8 mouse cellular contexts compared by ENCODE assay signal in genomic region chr3:146945887-146946286, GRCm38 (mm10).
A peak's percentile ranks its signal among the peaks of the same experiment; 100 is the strongest.
DNase-seq lines count a peak whose midpoint lies in the region; ATAC-seq and TF ChIP-seq lines count a peak whose summit lies in the region.

No protein-coding gene starts in this region.

- TF ChIP-seq EP300 in CH12.LX (IDR thresholded peaks at IDR 0.05; ENCODE audit: low read length) = no peak

- H3K27ac ChIP-seq in CH12.LX (ENCODE audit: insufficient read depth, low read depth) = no peak overlapping the region
- no peak overlapping the region for H3K27ac ChIP-seq in brown adipose tissue, adult 24 weeks (replicated peaks; ENCODE audit: low read depth, low read length)
- no peak overlapping the region for H3K27ac ChIP-seq in heart, embryonic 15.5 days
- no peak overlapping the region for H3K27ac ChIP-seq in liver, embryonic 12.5 days

- peak overlapping the region; percentile 98 for H3K4me2 ChIP-seq in CH12.LX (ENCODE audit: insufficient read depth, low read depth, poor library complexity, severe bottlenecking)
- H3K4me2 ChIP-seq in heart, embryonic 15.5 days = peak overlapping the region; percentile 67
- peak overlapping the region; percentile 64 for H3K4me2 ChIP-seq in liver, embryonic 12.5 days

- peak; percentile 92 for DNase-seq in CH12.LX (ENCODE audit: extremely low read depth)
- peak; percentile 64 for DNase-seq in kidney, postnatal 14 days
- DNase-seq in natural killer cell, adult 2 months (ENCODE audit: low spot score in 2 of 2) = peak; percentile 47 to 54
- peak; percentile 66 for DNase-seq in telencephalon, adult 2 months (ENCODE audit: low read depth, low spot score)

- no peak for TF ChIP-seq POLR2A in CH12.LX (IDR thresholded peaks at IDR 0.05; ENCODE audit: low read depth, low read length)

- H3K4me3 ChIP-seq in CH12.LX (replicated peaks in 1 of 3; ENCODE audit: low read depth in 2 of 3, low read length in 2 of 3, poor library complexity in 1 of 3) = peak overlapping the region; percentile 49 to 72 (median 66)
- H3K4me3 ChIP-seq in brown adipose tissue, adult 24 weeks (ENCODE audit: insufficient read depth, low read depth, low read length) = peak overlapping the region; percentile 59
- peak overlapping the region; percentile 53 for H3K4me3 ChIP-seq in heart, embryonic 15.5 days
- peak overlapping the region; percentile 41 for H3K4me3 ChIP-seq in liver, embryonic 12.5 days

- H3K4me1 ChIP-seq in CH12.LX (ENCODE audit: control insufficient read depth in 1 of 2, insufficient read depth in 2 of 2) = peaks cover 8 to 17% of the 10 kb centered on the region in 2 experiments
- H3K4me1 ChIP-seq in brown adipose tissue, adult 24 weeks (ENCODE audit: control insufficient read depth, insufficient read depth, insufficient read length, low read length) = no peaks in the 10 kb centered on the region
- no peaks in the 10 kb centered on the region for H3K4me1 ChIP-seq in heart, embryonic 15.5 days (replicated peaks)
- no peaks in the 10 kb centered on the region for H3K4me1 ChIP-seq in liver, embryonic 12.5 days

- ATAC-seq in erythroid progenitor cell, adult 5-6 weeks (replicated peaks; ENCODE audit: low FRiP score, poor library complexity, severe bottlenecking) = peak; percentile 57
- ATAC-seq in heart, embryonic 15.5 days (replicated peaks; ENCODE audit: insufficient number of reproducible peaks, insufficient read depth, low FRiP score, low read depth) = no peak
- ATAC-seq in liver, embryonic 12.5 days = no peak

- dilution Hi-C loops in CH12.LX (cut with MboI; ENCODE audit: extremely low pct_ligation_motif_present, extremely low pct_unique_long_range_greater_than_20kb, low sequenced_read_pairs) = no loop called here

- H3K9ac ChIP-seq in CH12.LX (ENCODE audit: insufficient read depth, low read depth) = peak overlapping the region; percentile 87
- H3K9ac ChIP-seq in heart, embryonic 15.5 days = peak overlapping the region; percentile 43; the same call in 1 of the 2 replicates
- H3K9ac ChIP-seq in liver, embryonic 12.5 days = no peak overlapping the region

- WGBS in heart, embryonic 15.5 days = under 1% methylated on average over 13 of the region's 13 CpGs
- under 1% methylated on average over 13 of the region's 13 CpGs for WGBS in liver, embryonic 12.5 days (ENCODE audit: insufficient replicate concordance)

- in situ Hi-C loops in CH12.LX (cut with MboI; ENCODE audit: low pct_ligation_motif_present, low pct_unique_long_range_greater_than_20kb, low sequenced_read_pairs) = loop anchor here (10.0 to 25.0 kb wide), 2 partner anchors 601 to 759 kb away; no protein-coding TSS in a partner anchor

- TF ChIP-seq CTCF in CH12.LX (conservative IDR thresholded peaks at IDR 0.05 in 1 of 2, IDR thresholded peaks at IDR 0.05 in 1 of 2; ENCODE audit: low read depth in 2 of 2, low read length in 2 of 2) = peak; percentile 96

- H3K9me3 ChIP-seq in CH12.LX (replicated peaks; ENCODE audit: low read length) = no peaks in the 10 kb centered on the region
- no peaks in the 10 kb centered on the region for H3K9me3 ChIP-seq in heart, embryonic 15.5 days (replicated peaks)
- H3K9me3 ChIP-seq in liver, embryonic 12.5 days (replicated peaks) = no peaks in the 10 kb centered on the region

- no peaks in the 10 kb centered on the region for H3K36me3 ChIP-seq in CH12.LX (replicated peaks in 1 of 2; ENCODE audit: control insufficient read depth in 1 of 2, insufficient read depth in 1 of 2, low read length in 1 of 2)
- H3K36me3 ChIP-seq in heart, embryonic 15.5 days = no peaks in the 10 kb centered on the region
- no peaks in the 10 kb centered on the region for H3K36me3 ChIP-seq in liver, embryonic 12.5 days

- peak; percentile 73 for TF ChIP-seq RAD21 in CH12.LX (IDR thresholded peaks at IDR 0.05; ENCODE audit: low read depth, low read length)

- H3K27me3 ChIP-seq in CH12.LX (replicated peaks) = no peaks in the 10 kb centered on the region
- no peaks in the 10 kb centered on the region for H3K27me3 ChIP-seq in heart, embryonic 15.5 days
- no peaks in the 10 kb centered on the region; the same call in 1 of the 2 replicates for H3K27me3 ChIP-seq in liver, embryonic 12.5 days (replicated peaks)

- H3K79me2 ChIP-seq in CH12.LX (replicated peaks; ENCODE audit: control insufficient read depth, extremely low read depth, insufficient read depth, poor library complexity, severe bottlenecking) = no peaks in the 10 kb centered on the region

TF ChIP-seq in CH12.LX, 34 proteins besides CTCF, POLR2A, EP300 and RAD21:
- TF ChIP-seq ETS1 (conservative IDR thresholded peaks at IDR 0.05; ENCODE audit: low read depth, low read length) = no peak
- no peak for TF ChIP-seq PAX5 (IDR thresholded peaks at IDR 0.05; ENCODE audit: low read length)
- TF ChIP-seq ZNF384 (IDR thresholded peaks at IDR 0.05; ENCODE audit: low read depth, low read length) = no peak
- TF ChIP-seq TCF12 (IDR thresholded peaks at IDR 0.05; ENCODE audit: low read depth, low read length) = peak; percentile 47; the same call in 1 of the 2 replicates
- TF ChIP-seq MXI1 (IDR thresholded peaks at IDR 0.05; ENCODE audit: low read depth, low read length) = no peak; the same call in 1 of the 2 replicates
- peak; percentile 58 for TF ChIP-seq JUND (conservative IDR thresholded peaks at IDR 0.05; ENCODE audit: low read depth, low read length)
- no peak for TF ChIP-seq ELF1 (IDR thresholded peaks at IDR 0.05; ENCODE audit: low read depth, low read length)
- TF ChIP-seq HCFC1 (IDR thresholded peaks at IDR 0.05; ENCODE audit: low read depth, low read length) = peak; percentile 51; the same call in 1 of the 2 replicates
- TF ChIP-seq CHD2 (IDR thresholded peaks at IDR 0.05; ENCODE audit: low read length) = no peak
- TF ChIP-seq MAFK (IDR thresholded peaks at IDR 0.05; ENCODE audit: insufficient replicate concordance, low read length) = no peak
- peak; percentile 62; the same call in 1 of the 2 replicates for TF ChIP-seq SIN3A (IDR thresholded peaks at IDR 0.05; ENCODE audit: low read length)
- TF ChIP-seq JUN (IDR thresholded peaks at IDR 0.05; ENCODE audit: insufficient read depth, low read depth, low read length) = no peak
- TF ChIP-seq MYC (IDR thresholded peaks at IDR 0.05; ENCODE audit: low read depth, low read length) = peak; percentile 86; the same call in 1 of the 2 replicates
- TF ChIP-seq TBP (conservative IDR thresholded peaks at IDR 0.05; ENCODE audit: low read depth, low read length) = 0 out of 2 replicates have a peak, but pooled peaks have one; percentile 11
- no peak for TF ChIP-seq POLR2AphosphoS2 (IDR thresholded peaks at IDR 0.05; ENCODE audit: low read depth, low read length)
- peak; percentile 76 for TF ChIP-seq ZC3H11A (IDR thresholded peaks at IDR 0.05; ENCODE audit: low read depth, low read length)
- TF ChIP-seq BHLHE40 (IDR thresholded peaks at IDR 0.05; ENCODE audit: low read depth, low read length) = peak; percentile 90
- no peak for TF ChIP-seq NRF1 (IDR thresholded peaks at IDR 0.05; ENCODE audit: low read depth, low read length)
- no peak for TF ChIP-seq ZKSCAN1 (IDR thresholded peaks at IDR 0.05; ENCODE audit: borderline replicate concordance, low read depth, low read length)
- TF ChIP-seq RCOR1 (conservative IDR thresholded peaks at IDR 0.05; ENCODE audit: low read depth, low read length) = no peak
- peak; percentile 95 for TF ChIP-seq SMC3 (IDR thresholded peaks at IDR 0.05; ENCODE audit: low read depth, low read length)
- TF ChIP-seq IRF4 (IDR thresholded peaks at IDR 0.05; ENCODE audit: low read depth, low read length) = peak; percentile 76
TF ChIP-seq in CH12.LX: peak in this region for 10.
